Mouse (Mus musculus) liver, adult 2 months (tissue): ENCODE data around the gene Mlx. TPM values are rescaled to one million over a fixed set of nuclear protein-coding genes. Genes with fewer than 3 reads are reported as not detected.

Experiments
- DNase-seq: peaks from one replicate; pipeline ENCODE4 v3.0.0-alpha.2; 2011; ENCODE audit warnings: low read depth, low spot score; ENCODE audit errors: extremely low read depth
- H3K27ac ChIP-seq: fragments of 200-500 bp; replicated peaks from 2 replicates; pipeline ENCODE4 v1.5.1; 2012; ENCODE audit warnings: low read depth, mild to moderate bottlenecking, control low read depth, inconsistent platforms, low read length; ENCODE audit not compliant: insufficient read depth
- H3K27me3 ChIP-seq: fragments of 200-500 bp; 2 replicates; pipeline ENCODE4 v1.6.1; 2012; ENCODE audit warnings: mild to moderate bottlenecking, moderate library complexity, low read length, inconsistent platforms; ENCODE audit not compliant: control insufficient read depth, insufficient read depth
- H3K36me3 ChIP-seq: fragments of 200-500 bp; 2 replicates; pipeline ENCODE4 v1.6.1; 2012; ENCODE audit warnings: low read length, inconsistent platforms; ENCODE audit not compliant: control insufficient read depth, insufficient read depth
- H3K4me1 ChIP-seq: fragments of 200-500 bp; 2 replicates; pipeline ENCODE4 v1.6.1; 2011; ENCODE audit warnings: low read length; ENCODE audit not compliant: control insufficient read depth, insufficient read depth
- H3K4me3 ChIP-seq: fragments of 200-500 bp; 2 replicates; pipeline ENCODE4 v1.5.1; 2011; ENCODE audit warnings: low read depth, mild to moderate bottlenecking, control low read depth, low read length, moderate library complexity; ENCODE audit not compliant: insufficient read depth
- H3K79me2 ChIP-seq: fragments of 200-500 bp; 2 replicates; pipeline ENCODE4 v1.6.1; 2012; ENCODE audit warnings: inconsistent platforms, mild to moderate bottlenecking, low read length, moderate library complexity; ENCODE audit not compliant: control insufficient read depth, insufficient read depth
- H3K9ac ChIP-seq: fragments of 200-500 bp; 2 replicates; pipeline ENCODE4 v1.6.1; 2012; ENCODE audit warnings: low read depth, mild to moderate bottlenecking, control low read depth, inconsistent platforms, low read length
- CTCF ChIP-seq: fragments of 200-500 bp; IDR thresholded peaks from 2 replicates; pipeline ENCODE4 v1.5.1; 2011; ENCODE audit warnings: low read depth, low read length, control low read depth
- POLR2A ChIP-seq: fragments of 200-500 bp; IDR thresholded peaks from 2 replicates; pipeline ENCODE4 v1.6.1; 2011; ENCODE audit warnings: low read length, control low read depth; ENCODE audit not compliant: insufficient read depth; ENCODE audit errors: extremely low read depth
- WGBS: fragments of 180-500 bp; shearing (Covaris S2); methylation state at CpG from one replicate; pipeline ENCODE4 v1.1.7; 2018; 5-methylcytosine and 5-hydroxymethylcytosine counted together
- polyA plus RNA-seq: library from polyadenylated mRNA; depleted of rRNA; stranded (reverse); fragments of >200 nt; gene quantifications from 2 replicates; pipeline ENCODE4 v1.2.3, GENCODE M21; 2012
- total RNA-seq: library from RNA; depleted of rRNA; stranded (reverse); fragments of >200 nt; gene quantifications from 2 replicates; pipeline ENCODE4 v1.2.3, GENCODE M21; 2014

The Mlx gene
- total and polyA plus RNA-seq, 2 experiments = 33.5 to 34.8 TPM

- H3K27me3 ChIP-seq = no peaks in the 10 kb centered on the region
- peaks cover 9% of the 10 kb centered on the region for H3K4me1 ChIP-seq
- DNase-seq = no peak
- no peaks in the 10 kb centered on the region for H3K79me2 ChIP-seq
- no peak within 1 kb of the TSS for H3K9ac ChIP-seq
- TF ChIP-seq POLR2A (no peak), CTCF (no peak)
- no peak within 1 kb of the TSS for H3K4me3 ChIP-seq
- WGBS = 82% methylated on average over 9 of the region's 9 CpGs
- H3K36me3 ChIP-seq = no peaks in the 10 kb centered on the region
- H3K27ac ChIP-seq = no peak within 1 kb of the TSS
Observed at GRCm38 (mm10) chr11:101078121-101078520, 9.0 kb upstream of the Mlx start, which contains the start of gene Hsd17b1. Hsd17b1 (plus strand) TSS chr11:101078411.

- Histone ChIP-seq H3K27me3 (no peaks in the 10 kb centered on the region), H3K4me1 (peaks cover 14% of the 10 kb centered on the region), H3K36me3 (no peaks in the 10 kb centered on the region), H3K4me3 (no peak overlapping the region), H3K9ac (no peak overlapping the region), H3K79me2 (peaks cover 6% of the 10 kb centered on the region; the same call in 1 of the 2 replicates), H3K27ac (no peak overlapping the region)
- DNase-seq = no peak
- 40% methylated on average over 27 of the region's 27 CpGs for WGBS
- TF ChIP-seq CTCF (no peak), POLR2A (no peak)
Observed at GRCm38 (mm10) chr11:101079746-101080145, 7.3 kb upstream of the Mlx start.

- Histone ChIP-seq H3K79me2 (peaks cover 6% of the 10 kb centered on the region; the same call in 1 of the 2 replicates), H3K36me3 (no peaks in the 10 kb centered on the region), H3K27me3 (no peaks in the 10 kb centered on the region), H3K27ac (no peak overlapping the region), H3K4me1 (peaks cover 14% of the 10 kb centered on the region), H3K9ac (no peak overlapping the region), H3K4me3 (no peak overlapping the region)
- no peak for TF ChIP-seq CTCF
- no peak for TF ChIP-seq POLR2A
- peak; percentile 26 for DNase-seq
- WGBS = 79% methylated on average over 5 of the region's 5 CpGs
Observed at GRCm38 (mm10) chr11:101080421-101080820, 6.7 kb upstream of the Mlx start.

GRCm38 (mm10) chr11:101081659-101082058 is 5.4 kb upstream of the Mlx start:
- Histone ChIP-seq H3K9ac (peak overlapping the region; percentile 67), H3K79me2 (peaks cover 6% of the 10 kb centered on the region; the same call in 1 of the 2 replicates), H3K27ac (peak overlapping the region; percentile 79), H3K4me1 (peaks cover 19% of the 10 kb centered on the region), H3K4me3 (0 out of 2 replicates have a peak overlapping the region, but pooled peaks have one; percentile 43), H3K36me3 (no peaks in the 10 kb centered on the region), H3K27me3 (no peaks in the 10 kb centered on the region)
- no peak for DNase-seq
- TF ChIP-seq POLR2A = no peak
- no peak for TF ChIP-seq CTCF
- WGBS = 7% methylated on average over 10 of the region's 10 CpGs

- DNase-seq = peak; percentile 85
- Histone ChIP-seq H3K4me1 (peaks cover 19% of the 10 kb centered on the region), H3K79me2 (peaks cover 6% of the 10 kb centered on the region; the same call in 1 of the 2 replicates), H3K27ac (peak within 1 kb of the TSS; percentile 90), H3K27me3 (no peaks in the 10 kb centered on the region), H3K36me3 (no peaks in the 10 kb centered on the region), H3K4me3 (peak within 1 kb of the TSS; percentile 85), H3K9ac (peak within 1 kb of the TSS; percentile 94)
- TF ChIP-seq CTCF (peak; percentile 8; the same call in 1 of the 2 replicates), POLR2A (peak; percentile 81)
- WGBS = under 1% methylated on average over 51 of the region's 51 CpGs
Observed at GRCm38 (mm10) chr11:101082208-101083082, 4.6 kb upstream of the Mlx start, which contains the start of gene Coasy. Coasy (plus strand) TSS chr11:101082565.
